Mouse (Mus musculus): ENCODE measurements around the gene Uimc1. TPM values are rescaled to one million over a fixed set of nuclear protein-coding genes. Genes with fewer than 3 reads are reported as not detected.

Uimc1 gene
- polyA plus RNA-seq, 1 experiment, result 1.3 TPM

GRCm38 (mm10) chr13:54988181-54988760, 111.8 kb downstream of the Uimc1 start:
- H3K36me3 ChIP-seq (ENCODE audit: control insufficient read depth), result no peaks in the 10 kb centered on the region
- no peaks in the 10 kb centered on the region for H3K4me1 ChIP-seq (ENCODE audit: control insufficient read depth)
- no peaks in the 10 kb centered on the region for H3K9me3 ChIP-seq (ENCODE audit: control insufficient read depth, low read length)
- no peaks in the 10 kb centered on the region; the same call in 1 of the 2 replicates for H3K27me3 ChIP-seq (ENCODE audit: control insufficient read depth)
- TF ChIP-seq TAL1 (IDR thresholded peaks at IDR 0.05; ENCODE audit: low read length) (no peak), GATA1 (IDR thresholded peaks at IDR 0.05; ENCODE audit: low read length) (no peak)
- H3K4me3 ChIP-seq (replicated peaks), result no peak overlapping the region

- H3K36me3 ChIP-seq (ENCODE audit: control insufficient read depth), result no peaks in the 10 kb centered on the region
- no peaks in the 10 kb centered on the region for H3K9me3 ChIP-seq (ENCODE audit: control insufficient read depth, low read length)
- no peaks in the 10 kb centered on the region; the same call in 1 of the 2 replicates for H3K27me3 ChIP-seq (ENCODE audit: control insufficient read depth)
- H3K4me3 ChIP-seq (replicated peaks), result no peak overlapping the region
- H3K4me1 ChIP-seq (ENCODE audit: control insufficient read depth), result no peaks in the 10 kb centered on the region
- TF ChIP-seq TAL1 (IDR thresholded peaks at IDR 0.05; ENCODE audit: low read length), result no peak
- no peak for TF ChIP-seq GATA1 (IDR thresholded peaks at IDR 0.05; ENCODE audit: low read length)
Observed at GRCm38 (mm10) chr13:54987405-54987804, 112.7 kb downstream of the Uimc1 start.

- Histone ChIP-seq H3K9me3 (ENCODE audit: control insufficient read depth, low read length) (no peaks in the 10 kb centered on the region), H3K4me3 (replicated peaks) (no peak overlapping the region), H3K4me1 (ENCODE audit: control insufficient read depth) (no peaks in the 10 kb centered on the region), H3K36me3 (ENCODE audit: control insufficient read depth) (no peaks in the 10 kb centered on the region), H3K27me3 (ENCODE audit: control insufficient read depth) (no peaks in the 10 kb centered on the region; the same call in 1 of the 2 replicates)
- no peak for TF ChIP-seq TAL1 (IDR thresholded peaks at IDR 0.05; ENCODE audit: low read length)
Observed at GRCm38 (mm10) chr13:54983614-54984013, 116.5 kb downstream of the Uimc1 start.

GRCm38 (mm10) chr13:54983001-54983400, 117.1 kb downstream of the Uimc1 start:
- Histone ChIP-seq H3K27me3 (ENCODE audit: control insufficient read depth) (no peaks in the 10 kb centered on the region), H3K4me3 (replicated peaks) (no peak overlapping the region), H3K4me1 (ENCODE audit: control insufficient read depth) (no peaks in the 10 kb centered on the region), H3K36me3 (ENCODE audit: control insufficient read depth) (no peaks in the 10 kb centered on the region), H3K9me3 (ENCODE audit: control insufficient read depth, low read length) (no peaks in the 10 kb centered on the region)
- TF ChIP-seq TAL1 (IDR thresholded peaks at IDR 0.05; ENCODE audit: low read length) (no peak), GATA1 (IDR thresholded peaks at IDR 0.05; ENCODE audit: low read length) (no peak)

- Histone ChIP-seq H3K36me3 (ENCODE audit: control insufficient read depth) (no peaks in the 10 kb centered on the region), H3K27me3 (ENCODE audit: control insufficient read depth) (no peaks in the 10 kb centered on the region), H3K4me1 (ENCODE audit: control insufficient read depth) (no peaks in the 10 kb centered on the region), H3K9me3 (ENCODE audit: control insufficient read depth, low read length) (no peaks in the 10 kb centered on the region), H3K4me3 (replicated peaks) (no peak overlapping the region)
- TF ChIP-seq GATA1 (IDR thresholded peaks at IDR 0.05; ENCODE audit: low read length) (no peak), TAL1 (IDR thresholded peaks at IDR 0.05; ENCODE audit: low read length) (no peak)
Observed at GRCm38 (mm10) chr13:54980957-54981356, 119.1 kb downstream of the Uimc1 start.

GRCm38 (mm10) chr13:54978804-54979203, 121.3 kb downstream of the Uimc1 start:
- Histone ChIP-seq H3K36me3 (ENCODE audit: control insufficient read depth) (no peaks in the 10 kb centered on the region), H3K4me3 (replicated peaks) (no peak overlapping the region), H3K27me3 (ENCODE audit: control insufficient read depth) (no peaks in the 10 kb centered on the region), H3K4me1 (ENCODE audit: control insufficient read depth) (no peaks in the 10 kb centered on the region), H3K9me3 (ENCODE audit: control insufficient read depth, low read length) (no peaks in the 10 kb centered on the region)
- no peak for TF ChIP-seq GATA1 (IDR thresholded peaks at IDR 0.05; ENCODE audit: low read length)
- TF ChIP-seq TAL1 (IDR thresholded peaks at IDR 0.05; ENCODE audit: low read length), result no peak

Other genes with a start within 250 kb of the Uimc1 start
- gene Unc5a, start 150.9 kb downstream of the Uimc1 start, polyA plus RNA-seq (2012), result not detected in 2 replicates
- gene Hk3, start 78.9 kb downstream of the Uimc1 start, polyA plus RNA-seq (2012), result 0.08 and 0.11 TPM in 2 replicates
- gene Zfp346, start 5.0 kb upstream of the Uimc1 start, polyA plus RNA-seq (2012), result 0.61 and 0.84 TPM in 2 replicates
- gene Gm17617, start 33.2 kb upstream of the Uimc1 start, polyA plus RNA-seq (2012), result not detected in 2 replicates
- 0.05 and 0.07 TPM in 2 replicates for gene Fgfr4, start 52.3 kb upstream of the Uimc1 start, polyA plus RNA-seq (2012)
- 0.20 and 0.48 TPM in 2 replicates for gene Nsd1, start 109.5 kb upstream of the Uimc1 start, polyA plus RNA-seq (2012)
- 15.3 and 26.1 TPM in 2 replicates for gene Prelid1, start 220.2 kb upstream of the Uimc1 start, polyA plus RNA-seq (2012)
- gene Rab24, start 221.6 kb upstream of the Uimc1 start, polyA plus RNA-seq (2012), result 11.5 and 12.0 TPM in 2 replicates
- gene Mxd3, start 229.5 kb upstream of the Uimc1 start, polyA plus RNA-seq (2012), result 14.7 and 15.8 TPM in 2 replicates